Mouse (Mus musculus) left cerebral cortex, adult 8-10 months (tissue): ENCODE results near the gene Olfr807. TPM values are rescaled to one million over a fixed set of nuclear protein-coding genes. Genes with fewer than 3 reads are reported as not detected.

Experiments
- DNase-seq, 2 experiments: peaks; one replicate each; pipeline ENCODE4 v3.0.0; 2022; ENCODE audit warnings: low spot score in 2 of 2
- microRNA-seq, 2 experiments: library from miRNA; unstranded; fragments of <30 nt; microRNA quantifications; one replicate each; pipeline ENCODE4 v1.2.0; 2022
- total RNA-seq, 4 experiments: library from RNA; stranded (reverse); gene quantifications; 2 replicates each; pipeline ENCODE4 v1.2.4; 2022

Gene Olfr807
- not detected for total RNA-seq

GRCm38 (mm10) chr10:129757693-129758092 lies at the start of gene Olfr807:
TSS of gene Olfr807 (minus strand) at chr10:129757793.
- DNase-seq = no peak

- no peak for DNase-seq
Measured at GRCm38 (mm10) chr10:129804296-129804695, 46.7 kb upstream of the Olfr807 start, which contains the start of gene Olfr811. TSS of gene Olfr811 (minus strand) at chr10:129804396.

GRCm38 (mm10) chr10:129794817-129795216 lies 37.2 kb upstream of the Olfr807 start, which contains the start of gene Olfr810:
TSS of gene Olfr810 (minus strand) at chr10:129794917.
- DNase-seq = no peak

GRCm38 (mm10) chr10:129778123-129778522 lies 20.5 kb upstream of the Olfr807 start:
- no peak for DNase-seq

- no peak for DNase-seq
Measured at GRCm38 (mm10) chr10:129774338-129774737, 16.7 kb upstream of the Olfr807 start, which contains the start of gene Olfr809. TSS of gene Olfr809 (plus strand) at chr10:129774638.

- no peak for DNase-seq
Measured at GRCm38 (mm10) chr10:129765182-129765581, 7.6 kb upstream of the Olfr807 start, which contains the start of gene Olfr808. TSS of gene Olfr808 (plus strand) at chr10:129765482.

GRCm38 (mm10) chr10:129741821-129742220 lies 15.8 kb downstream of the Olfr807 start, which contains the start of gene Olfr806:
TSS of gene Olfr806 (minus strand) at chr10:129741921.
- DNase-seq = no peak

- no peak for DNase-seq
Measured at GRCm38 (mm10) chr10:129729275-129729674, 28.3 kb downstream of the Olfr807 start, which contains the start of gene Olfr805. TSS of gene Olfr805 (minus strand) at chr10:129729375.

Small RNA genes lying within 50 kb of the gene (microRNA-seq; reads per million reads assigned to microRNA genes)
- 0 reads per million in 2 experiments for gene Gm24485

Other genes with a start within 250 kb of the Olfr807 start
- gene Olfr791, start 236.0 kb downstream of the Olfr807 start, total RNA-seq = not detected
- gene Olfr792, start 218.6 kb downstream of the Olfr807 start, total RNA-seq = not detected
- gene Olfr794, start 190.1 kb downstream of the Olfr807 start, total RNA-seq = not detected
- gene Olfr796, start 145.2 kb downstream of the Olfr807 start, total RNA-seq = not detected
- gene Olfr798, start 129.9 kb downstream of the Olfr807 start, total RNA-seq = not detected
- not detected for gene Olfr799, start 120.3 kb downstream of the Olfr807 start, total RNA-seq
- not detected for gene Olfr800, start 100.1 kb downstream of the Olfr807 start, total RNA-seq
- gene Olfr801, start 83.9 kb downstream of the Olfr807 start, total RNA-seq = not detected
- under 1 TPM in 1 of 4 experiments, not detected in 3; 0.11 TPM for gene Olfr802, start 69.6 kb downstream of the Olfr807 start, total RNA-seq
- not detected for gene Olfr803, start 63.5 kb downstream of the Olfr807 start, total RNA-seq
- gene Olfr804, start 54.6 kb downstream of the Olfr807 start, total RNA-seq = not detected
- gene Olfr805, start 28.4 kb downstream of the Olfr807 start, total RNA-seq = not detected
- not detected for gene Olfr806, start 15.9 kb downstream of the Olfr807 start, total RNA-seq
- gene Olfr808, start 7.7 kb upstream of the Olfr807 start, total RNA-seq = not detected
- gene Olfr809, start 16.8 kb upstream of the Olfr807 start, total RNA-seq = not detected
- not detected for gene Olfr810, start 37.1 kb upstream of the Olfr807 start, total RNA-seq
- gene Olfr811, start 46.6 kb upstream of the Olfr807 start, total RNA-seq = not detected
- not detected for gene Olfr812, start 88.3 kb upstream of the Olfr807 start, total RNA-seq
- not detected for gene Olfr813, start 97.6 kb upstream of the Olfr807 start, total RNA-seq
- not detected for gene Olfr814, start 122.1 kb upstream of the Olfr807 start, total RNA-seq
- not detected for gene Olfr815, start 148.1 kb upstream of the Olfr807 start, total RNA-seq
- gene Olfr816, start 157.8 kb upstream of the Olfr807 start, total RNA-seq = not detected
- gene Olfr818, start 191.3 kb upstream of the Olfr807 start, total RNA-seq = not detected
- not detected for gene Olfr819, start 209.5 kb upstream of the Olfr807 start, total RNA-seq
- gene Olfr247, start 218.3 kb upstream of the Olfr807 start, total RNA-seq = not detected
- not detected for gene Gm10310, start 227.3 kb upstream of the Olfr807 start, total RNA-seq